Mouse (Mus musculus) layer of hippocampus, adult 6 months (tissue): ENCODE results near the gene Rtbdn. TPM values are rescaled to one million over a fixed set of nuclear protein-coding genes. Genes with fewer than 3 reads are reported as not detected.

Experiments
- long read RNA-seq, 2 experiments: library from polyadenylated mRNA; unstranded; transcript quantifications; one replicate each; pipeline ENCODE4 v2.0.0; 2019 to 2020
- microRNA-seq: library from miRNA; unstranded; fragments of <30 nt; microRNA quantifications from one replicate; pipeline ENCODE4 v1.2.0, GENCODE M21; 2020
- polyA plus RNA-seq: library from polyadenylated mRNA; unstranded; fragments of <200 nt; fragmentation: Nextera tagmentation; gene quantifications from 2 replicates; pipeline ENCODE4 v1.2.3, GENCODE M21; 2021

Gene Rtbdn
- 0.15 TPM in 1 of 2 replicates, not detected in the other for polyA plus RNA-seq
- long read RNA-seq, experiment 1 = 0 reads
- long read RNA-seq, experiment 2, partial matches to known transcripts = 1 of 1 reads
- long read RNA-seq, experiment 2, other reads (novel, unspliced or antisense) = 0 of 1 reads

DNA sequence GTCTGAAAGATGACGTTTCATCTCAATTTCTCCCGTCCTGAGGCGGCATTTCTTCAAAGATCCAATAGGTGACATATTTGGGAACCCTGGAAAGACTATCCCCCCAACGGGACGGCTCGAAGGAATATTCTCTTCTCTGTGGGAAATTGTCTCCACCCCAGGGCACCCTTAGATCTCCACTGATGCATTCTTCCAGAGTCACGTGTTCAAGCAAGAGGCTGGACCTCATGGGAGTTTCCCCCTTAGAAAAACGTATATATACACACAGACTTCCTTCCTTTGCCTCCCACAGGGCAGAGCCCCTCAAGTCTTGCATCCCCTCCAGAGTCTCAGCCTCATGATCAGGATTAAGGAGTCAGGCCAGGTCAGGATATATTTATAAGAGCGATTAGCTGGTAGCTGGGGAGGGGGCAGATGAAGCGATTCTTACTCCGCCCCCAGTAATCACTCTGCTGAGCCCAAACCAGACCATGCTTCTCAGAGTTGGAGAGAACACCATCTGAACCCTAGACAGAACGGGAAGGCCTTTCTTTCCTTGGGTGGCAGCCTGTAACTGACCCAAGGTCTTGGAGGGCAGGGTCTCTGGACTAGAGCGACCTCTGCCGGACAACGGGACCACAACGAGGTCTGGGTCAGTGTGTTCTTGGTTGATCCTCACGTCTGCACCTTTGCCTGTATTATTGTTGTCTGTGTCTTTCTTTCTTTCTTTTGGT, at the start of gene Rtbdn:
Gene Rtbdn, plus strand, starts transcription at position 464 of the 713 bp plus-strand sequence.

DNA sequence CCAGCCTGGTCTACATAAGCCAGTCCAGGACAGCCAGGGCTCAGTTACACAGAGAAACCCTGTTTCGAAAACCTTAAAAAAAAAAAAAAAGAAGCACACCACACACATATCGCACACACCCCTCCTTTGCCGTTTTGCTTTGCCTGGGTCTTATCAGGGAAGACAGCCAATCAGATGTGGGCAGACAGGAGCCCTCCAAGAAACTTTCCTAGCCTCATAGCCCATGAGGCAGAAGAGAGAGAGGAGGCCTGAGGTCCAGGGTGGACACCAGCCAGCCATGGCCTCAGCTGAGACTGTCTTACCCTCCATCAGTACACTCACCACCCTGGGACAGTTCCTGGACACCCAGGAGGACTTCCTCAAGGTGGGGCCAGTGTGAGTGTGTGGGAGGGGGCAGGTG, 45.0 kb upstream of the Rtbdn start, which contains the start of gene Klf1:
Gene Klf1, plus strand, starts transcription at position 177 of the 400 bp plus-strand sequence.

GRCm38 (mm10) chr8:84908421-84909161, 38.2 kb upstream of the Rtbdn start, which contains the start of gene Dnase2a:
TSS of gene Dnase2a (plus strand) at chr8:84908560.

GRCm38 (mm10) chr8:84936962-84937546, 9.7 kb upstream of the Rtbdn start, which contains the start of gene Mast1:
TSS of gene Mast1 (minus strand) at chr8:84937359.

GRCm38 (mm10) chr8:84969241-84970134, 22.7 kb downstream of the Rtbdn start, which contains the start of the genes Gm49661, Prdx2 and Rnaseh2a:
TSS of gene Gm49661 (minus strand) at chr8:84969433.
TSS of gene Prdx2 (plus strand) at chr8:84969587.
TSS of gene Rnaseh2a (minus strand) at chr8:84969767.

DNA sequence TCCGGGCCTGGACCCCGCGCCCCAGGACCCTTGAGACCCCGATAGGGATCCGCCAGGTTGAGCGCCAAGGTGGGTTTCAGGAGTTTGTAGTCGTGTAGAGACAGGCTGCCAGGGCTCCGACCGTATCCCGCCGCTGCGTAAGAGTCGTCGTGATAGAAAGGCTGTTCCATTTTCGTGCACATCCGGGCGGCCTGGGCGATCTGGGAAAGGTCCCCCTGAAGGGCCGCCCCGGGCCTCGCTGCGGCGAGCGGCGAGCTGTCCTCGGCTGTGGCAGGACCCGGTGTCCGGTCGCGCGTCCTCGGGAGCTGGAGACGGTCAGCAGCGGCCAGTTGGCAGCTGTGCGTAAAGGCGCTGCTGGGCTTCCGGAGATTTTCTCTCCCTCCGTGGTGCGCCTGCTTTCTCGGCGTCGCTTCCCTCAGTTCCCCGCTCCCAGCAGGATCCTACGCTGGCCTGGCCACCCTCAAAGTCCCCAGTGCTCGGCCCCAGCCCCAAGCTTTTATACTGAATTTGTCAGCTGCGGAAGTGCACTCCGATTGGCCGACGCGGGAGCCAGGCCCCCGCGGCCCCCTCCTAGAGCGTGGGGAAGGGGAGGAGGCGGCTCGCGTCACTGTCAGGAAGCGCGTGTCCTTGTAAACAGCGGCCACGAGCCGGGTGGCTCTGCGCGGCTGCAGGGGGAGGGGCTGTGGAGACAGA, 31.6 kb downstream of the Rtbdn start, which contains the start of gene Junb:
Gene Junb, minus strand, starts transcription at position 471 of the 693 bp plus-strand sequence.

GRCm38 (mm10) chr8:84990349-84990748, 43.6 kb downstream of the Rtbdn start, which contains the start of gene Hook2:
TSS of gene Hook2 (plus strand) at chr8:84990603.

Small RNAs within 50 kb of the gene (microRNA-seq; reads per million reads assigned to microRNA genes)
- not detected for gene Gm24197

Other genes with a start within 250 kb of the Rtbdn start
- 1.7 and 2.2 TPM in 2 replicates for gene Lyl1, start 245.5 kb upstream of the Rtbdn start, polyA plus RNA-seq
- gene G430095P16Rik, start 224.0 kb upstream of the Rtbdn start, polyA plus RNA-seq = 0.44 and 0.90 TPM in 2 replicates
- 211 and 265 TPM in 2 replicates for gene Nfix, start 146.6 kb upstream of the Rtbdn start, polyA plus RNA-seq
- 14.6 and 16.6 TPM in 2 replicates for gene Dand5, start 124.2 kb upstream of the Rtbdn start, polyA plus RNA-seq
- gene Gadd45gip1, start 115.5 kb upstream of the Rtbdn start, polyA plus RNA-seq = 36.3 and 37.5 TPM in 2 replicates
- 132 and 159 TPM in 2 replicates for gene Rad23a, start 106.3 kb upstream of the Rtbdn start, polyA plus RNA-seq
- 92.3 and 126 TPM in 2 replicates for gene Calr, start 100.1 kb upstream of the Rtbdn start, polyA plus RNA-seq
- 21.3 and 22.2 TPM in 2 replicates for gene Farsa, start 90.0 kb upstream of the Rtbdn start, polyA plus RNA-seq
- gene Syce2, start 74.9 kb upstream of the Rtbdn start, polyA plus RNA-seq = 18.5 and 21.1 TPM in 2 replicates
- 22.7 and 24.2 TPM in 2 replicates for gene Gcdh, start 53.1 kb upstream of the Rtbdn start, polyA plus RNA-seq
- 0.15 and 0.30 TPM in 2 replicates for gene Klf1, start 45.1 kb upstream of the Rtbdn start, polyA plus RNA-seq
- 4.5 and 6.6 TPM in 2 replicates for gene Dnase2a, start 38.4 kb upstream of the Rtbdn start, polyA plus RNA-seq
- 11.2 and 18.3 TPM in 2 replicates for gene Mast1, start 9.6 kb upstream of the Rtbdn start, polyA plus RNA-seq
- not detected in 2 replicates for gene Gm49661, start 22.4 kb downstream of the Rtbdn start, polyA plus RNA-seq
- 688 and 751 TPM in 2 replicates for gene Prdx2, start 22.6 kb downstream of the Rtbdn start, polyA plus RNA-seq
- gene Rnaseh2a, start 22.8 kb downstream of the Rtbdn start, polyA plus RNA-seq = 45.5 and 52.3 TPM in 2 replicates
- gene Junb, start 31.7 kb downstream of the Rtbdn start, polyA plus RNA-seq = 142 and 144 TPM in 2 replicates
- gene Hook2, start 43.6 kb downstream of the Rtbdn start, polyA plus RNA-seq = 5.0 and 6.2 TPM in 2 replicates
- 0.09 TPM in 1 of 2 replicates, not detected in the other for gene Best2, start 67.5 kb downstream of the Rtbdn start, polyA plus RNA-seq
- 31.7 and 41.1 TPM in 2 replicates for gene Asna1, start 78.3 kb downstream of the Rtbdn start, polyA plus RNA-seq
- gene Trir, start 79.8 kb downstream of the Rtbdn start, polyA plus RNA-seq = 71.1 and 83.3 TPM in 2 replicates
- gene Tnpo2, start 89.9 kb downstream of the Rtbdn start, polyA plus RNA-seq = 24.3 and 26.5 TPM in 2 replicates
- 13.4 and 14.1 TPM in 2 replicates for gene Fbxw9, start 113.1 kb downstream of the Rtbdn start, polyA plus RNA-seq
- gene Gm5741, start 121.0 kb downstream of the Rtbdn start, polyA plus RNA-seq = not detected in 2 replicates
- 63.7 and 73.4 TPM in 2 replicates for gene Dhps, start 124.8 kb downstream of the Rtbdn start, polyA plus RNA-seq
- gene Wdr83os, start 133.7 kb downstream of the Rtbdn start, polyA plus RNA-seq = 140 and 142 TPM in 2 replicates
- 35.6 and 36.8 TPM in 2 replicates for gene Wdr83, start 134.3 kb downstream of the Rtbdn start, polyA plus RNA-seq
- gene Man2b1, start 136.3 kb downstream of the Rtbdn start, polyA plus RNA-seq = 20.7 and 26.6 TPM in 2 replicates
- 1.4 and 1.6 TPM in 2 replicates for gene Zfp791, start 176.1 kb downstream of the Rtbdn start, polyA plus RNA-seq
- not detected in 2 replicates for gene Cks1brt, start 204.9 kb downstream of the Rtbdn start, polyA plus RNA-seq